Mouse (Mus musculus) stomach, postnatal 0 days (tissue): ENCODE results near the gene S100g. TPM values are rescaled to one million over a fixed set of nuclear protein-coding genes. Genes with fewer than 3 reads are reported as not detected.
A peak's percentile ranks its signal among the peaks of the same experiment; 100 is the strongest.

Experiments used
- ATAC-seq: fragments of 200-750 bp; cut with Nextera tagmentation; 2 replicates; pipeline ENCODE4 v1.8.0; 2017; ENCODE audit not compliant: low FRiP score, low TSS enrichment
- DNase-seq: peaks from one replicate; pipeline ENCODE4 v3.0.0-alpha.2; 2016; ENCODE audit warnings: low spot score
- H3K27ac ChIP-seq: fragments of 300-500 bp; sonication (generic); replicated peaks from 2 replicates; pipeline ENCODE4 v1.5.1; 2014; ENCODE audit warnings: mild to moderate bottlenecking, control low read depth
- H3K27me3 ChIP-seq: fragments of 300-500 bp; sonication (generic); 2 replicates; pipeline ENCODE4 v1.6.1; 2014; ENCODE audit warnings: low read length; ENCODE audit not compliant: control insufficient read depth, insufficient read depth
- H3K36me3 ChIP-seq: fragments of 300-500 bp; sonication (generic); 2 replicates; pipeline ENCODE4 v1.6.1; 2014; ENCODE audit warnings: low read length, mixed read lengths; ENCODE audit not compliant: control insufficient read depth, insufficient read depth
- H3K4me1 ChIP-seq: fragments of 300-500 bp; sonication (generic); replicated peaks from 2 replicates; pipeline ENCODE4 v1.6.1; 2014; ENCODE audit warnings: antibody characterized with exemption; ENCODE audit not compliant: control insufficient read depth, insufficient read depth
- H3K4me2 ChIP-seq: fragments of 300-500 bp; sonication (generic); replicated peaks from 2 replicates; pipeline ENCODE4 v1.6.1; 2014; ENCODE audit warnings: low read depth, mild to moderate bottlenecking, control low read depth, moderate library complexity
- H3K4me3 ChIP-seq: fragments of 300-500 bp; sonication (generic); 2 replicates; pipeline ENCODE4 v1.5.1; 2014; ENCODE audit warnings: low read depth, low read length, control low read depth
- H3K9ac ChIP-seq: fragments of 300-500 bp; sonication (generic); 2 replicates; pipeline ENCODE4 v1.6.1; 2014; ENCODE audit warnings: mild to moderate bottlenecking, low read length, control low read depth, mixed read lengths
- H3K9me3 ChIP-seq: fragments of 300-500 bp; sonication (generic); 2 replicates; pipeline ENCODE4 v1.6.1; 2016; ENCODE audit warnings: low read length; ENCODE audit not compliant: control insufficient read depth
- CTCF ChIP-seq: IDR thresholded peaks from 2 replicates; pipeline ENCODE4 v1.5.1; 2016; ENCODE audit warnings: antibody characterized with exemption, low read depth, mild to moderate bottlenecking, moderate library complexity
- EP300 ChIP-seq: optimal IDR thresholded peaks from 2 replicates; pipeline ENCODE3; 2016; ENCODE audit warnings: antibody characterized with exemption
- WGBS: fragments of 180-500 bp; shearing (Covaris S2); extraction: QIAGEN DNeasy Blood & Tissue Kit; methylation state at CpG from one replicate; pipeline ENCODE4 v1.1.7; 2014; 5-methylcytosine and 5-hydroxymethylcytosine counted together
- polyA plus RNA-seq: library from polyadenylated mRNA; unstranded; fragments of >200 nt; fragmentation: Nextera tagmentation; extraction: Ambion mirVana; gene quantifications from 2 replicates; pipeline ENCODE4 v1.2.1, GENCODE M21; 2015

S100g gene
- polyA plus RNA-seq, 1 experiment from 2014 or later = 318 TPM

DNA sequence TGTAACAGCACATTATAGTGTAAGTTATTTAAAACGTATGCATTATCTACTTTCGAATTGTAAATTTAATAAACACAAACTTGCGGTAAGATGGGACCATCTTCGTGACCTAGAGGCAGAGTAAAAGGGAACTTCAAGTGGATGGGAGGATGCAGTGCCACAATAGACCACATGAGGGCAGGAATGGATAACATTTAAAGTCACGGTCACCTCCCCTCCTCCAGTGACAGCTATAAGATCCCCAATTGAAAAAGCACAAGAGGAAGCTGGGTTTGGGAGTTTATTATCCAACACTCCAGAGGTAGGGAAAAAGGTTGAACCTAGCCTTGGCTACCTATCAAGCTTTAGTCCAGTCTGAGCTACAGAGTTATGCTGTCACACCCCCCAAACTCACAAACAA, 48.7 kb downstream of the S100g start:
- Histone ChIP-seq H3K9me3 (no peaks in the 10 kb centered on the region), H3K4me3 (no peak overlapping the region), H3K36me3 (no peaks in the 10 kb centered on the region; the same call in 1 of the 2 replicates), H3K4me2 (no peak overlapping the region), H3K27ac (no peak overlapping the region), H3K27me3 (no peaks in the 10 kb centered on the region), H3K9ac (no peak overlapping the region), H3K4me1 (no peaks in the 10 kb centered on the region)
- DNase-seq = peak; percentile 48
- TF ChIP-seq CTCF (peak; percentile 81), EP300 (no peak)
- no peak for ATAC-seq
- WGBS = 35% methylated on average over 5 of the region's 5 CpGs

- WGBS = 91% methylated on average over 3 of the region's 3 CpGs
- H3K9ac ChIP-seq = no peak overlapping the region
Observed at GRCm38 (mm10) chrX:162913651-162914050, 50.7 kb downstream of the S100g start.

More at GRCm38 (mm10) chrX:162913651-162914050, 50.7 kb downstream of the S100g start:
- H3K9me3 ChIP-seq = no peaks in the 10 kb centered on the region
- H3K36me3 ChIP-seq = no peaks in the 10 kb centered on the region; the same call in 1 of the 2 replicates
- no peak for DNase-seq
- no peak for ATAC-seq
- no peak overlapping the region for H3K4me3 ChIP-seq
- no peaks in the 10 kb centered on the region for H3K4me1 ChIP-seq
- TF ChIP-seq CTCF = no peak
- no peak for TF ChIP-seq EP300
- H3K27ac ChIP-seq = no peak overlapping the region
- no peak overlapping the region for H3K4me2 ChIP-seq
- H3K27me3 ChIP-seq = no peaks in the 10 kb centered on the region

Other genes with a start within 250 kb of the S100g start
- 269 and 276 TPM in 2 replicates for gene Rbbp7, start 204.2 kb downstream of the S100g start, polyA plus RNA-seq
- 5.7 and 6.2 TPM in 2 replicates for gene Txlng, start 135.1 kb downstream of the S100g start, polyA plus RNA-seq
- 40.6 and 43.3 TPM in 2 replicates for gene Syap1, start 76.2 kb downstream of the S100g start, polyA plus RNA-seq
- 39.1 and 40.9 TPM in 2 replicates for gene Ctps2, start 63.4 kb downstream of the S100g start, polyA plus RNA-seq